Mouse (Mus musculus) right cerebral cortex, adult 2 months (tissue): Measurements from ENCODE around the gene Tbc1d20.
"Not testable (repeated sequence)": the region's sequence is repeated elsewhere in the genome, so short reads cannot be mapped to it uniquely, and the experiment has no call there.

ENCODE experiments used
- DNase-seq, 2 experiments: peaks; one replicate each; pipeline ENCODE4 v3.0.0; 2021 to 2022; ENCODE audit warnings: low spot score in 2 of 2

Tbc1d20 gene

DNA sequence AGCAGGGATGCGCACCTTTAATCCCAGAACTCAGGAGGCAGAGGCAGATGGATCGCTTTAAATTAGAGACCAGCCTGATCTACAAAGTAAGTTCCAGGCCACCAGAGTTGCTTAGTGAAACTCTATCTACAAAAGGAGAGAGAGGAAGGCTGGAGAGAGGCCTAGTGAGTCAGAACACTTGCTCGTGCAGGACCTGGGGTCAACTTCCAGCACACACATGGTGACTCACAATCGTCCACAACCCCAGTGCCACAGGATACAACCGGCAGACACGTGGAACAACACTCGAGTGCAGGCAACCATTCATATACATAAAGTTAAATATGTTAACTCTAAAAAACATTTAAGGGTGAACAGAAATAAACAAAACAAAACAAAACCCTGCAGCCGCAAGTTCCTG is 33.0 kb downstream of the Tbc1d20 start:
- no peak for DNase-seq

DNA sequence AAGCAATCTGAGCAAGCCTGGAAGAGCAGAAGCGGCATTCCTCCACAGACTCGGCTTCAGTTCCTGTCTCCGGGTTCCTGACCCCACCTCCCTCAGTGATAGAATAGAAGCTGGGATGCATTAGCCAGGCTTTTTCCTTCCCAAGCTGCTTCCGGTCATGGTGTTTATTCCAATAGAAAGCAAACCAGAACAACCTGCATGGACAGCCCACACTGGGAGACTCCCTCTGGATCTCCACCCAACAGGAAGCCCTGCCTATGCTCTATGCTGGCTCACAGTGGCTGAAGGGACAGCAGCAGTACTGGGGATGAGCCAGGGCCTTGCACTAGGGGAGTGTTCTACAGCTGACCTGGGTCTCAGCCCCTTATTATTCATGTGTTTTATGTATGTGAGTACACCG is 34.4 kb downstream of the Tbc1d20 start:
- no peak for DNase-seq

- DNase-seq = no peak
Observed at GRCm38 (mm10) chr2:152330858-152331423, 37.3 kb downstream of the Tbc1d20 start.

DNA sequence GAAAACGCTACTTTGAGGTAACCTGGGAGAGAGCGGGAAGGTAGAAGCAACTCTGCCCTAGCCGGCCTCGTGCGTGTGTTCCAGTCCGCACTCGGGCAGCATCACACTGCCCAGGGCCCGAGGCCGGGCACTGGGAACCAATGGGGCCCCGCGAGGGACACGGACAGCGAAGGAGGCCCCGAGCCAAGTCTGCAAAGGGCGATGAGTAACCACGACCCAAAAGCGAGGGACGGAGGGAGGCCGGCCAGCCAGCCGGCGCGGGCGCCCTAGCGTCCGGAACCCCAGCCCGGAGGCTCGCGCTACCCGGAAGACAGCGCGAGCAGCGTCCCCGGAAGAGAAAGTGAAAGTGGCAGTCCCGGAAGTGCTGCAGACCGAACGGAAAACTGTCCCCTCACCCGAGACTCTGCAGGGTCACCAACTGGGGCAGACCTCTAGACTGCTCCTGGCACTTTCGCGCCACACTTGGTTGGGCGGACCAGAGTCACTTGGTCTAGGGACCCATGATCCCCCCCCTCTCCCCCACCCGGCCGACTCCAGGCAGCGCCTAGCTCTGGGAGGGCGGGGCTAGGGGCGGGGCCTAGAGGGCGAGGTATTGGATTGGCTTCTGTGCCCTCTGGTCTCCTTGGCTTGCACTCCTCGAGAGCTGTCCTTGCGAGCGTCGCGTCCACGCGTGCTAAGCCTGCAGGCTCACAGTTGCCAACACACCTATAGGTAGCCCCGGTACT is 38.6 kb downstream of the Tbc1d20 start, which contains the start of gene Rbck1:
Gene Rbck1 (minus strand): TSS at position 553 of the 725 bp plus-strand sequence.
- DNase-seq = peak; percentile 84 to 92

GRCm38 (mm10) chr2:152333345-152334006 is 39.8 kb downstream of the Tbc1d20 start:
- DNase-seq = no peak

GRCm38 (mm10) chr2:152335289-152335820 is 41.7 kb downstream of the Tbc1d20 start:
- no peak for DNase-seq

GRCm38 (mm10) chr2:152336856-152337255 is 43.2 kb downstream of the Tbc1d20 start:
- DNase-seq = no peak

DNA sequence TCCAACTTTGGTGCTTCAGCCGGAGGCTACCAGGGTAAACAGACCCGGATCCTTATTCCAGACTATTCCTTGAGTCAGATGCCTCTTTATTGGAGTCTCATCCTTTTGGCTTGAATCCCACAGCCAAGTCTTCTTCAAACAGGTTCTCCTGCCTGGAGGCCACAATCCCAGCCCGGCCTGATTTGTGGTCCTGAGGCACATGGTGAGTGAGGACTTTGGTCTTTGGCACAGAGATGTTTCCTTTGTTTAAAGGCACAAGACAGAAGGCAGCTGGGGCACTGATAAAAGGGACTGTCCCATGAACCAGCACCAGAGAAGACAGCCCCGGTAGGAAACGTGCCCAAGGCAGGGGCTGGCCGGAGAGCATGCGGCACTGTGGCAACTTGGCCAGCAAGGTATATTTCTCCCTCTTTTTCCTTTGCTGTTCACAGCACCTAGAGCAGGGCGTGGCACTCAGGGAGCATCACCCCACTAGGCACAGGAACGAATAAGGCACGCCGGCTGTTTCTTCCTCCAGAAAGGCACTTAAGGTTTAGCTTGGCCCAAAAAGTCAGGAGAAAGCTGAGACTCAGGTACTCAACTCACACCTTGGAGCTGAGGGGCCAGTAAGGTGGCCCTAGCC is 44.1 kb downstream of the Tbc1d20 start:
- DNase-seq = no peak

- DNase-seq = no peak
Observed at GRCm38 (mm10) chr2:152338319-152338718, 44.7 kb downstream of the Tbc1d20 start.

GRCm38 (mm10) chr2:152339631-152340179 is 46.1 kb downstream of the Tbc1d20 start:
- DNase-seq = no peak

- peak; percentile 64 to 74 for DNase-seq
Observed at GRCm38 (mm10) chr2:152343329-152344213, 49.9 kb downstream of the Tbc1d20 start, which contains the start of gene Trib3. TSS of gene Trib3 (minus strand) at chr2:152344032.

DNA sequence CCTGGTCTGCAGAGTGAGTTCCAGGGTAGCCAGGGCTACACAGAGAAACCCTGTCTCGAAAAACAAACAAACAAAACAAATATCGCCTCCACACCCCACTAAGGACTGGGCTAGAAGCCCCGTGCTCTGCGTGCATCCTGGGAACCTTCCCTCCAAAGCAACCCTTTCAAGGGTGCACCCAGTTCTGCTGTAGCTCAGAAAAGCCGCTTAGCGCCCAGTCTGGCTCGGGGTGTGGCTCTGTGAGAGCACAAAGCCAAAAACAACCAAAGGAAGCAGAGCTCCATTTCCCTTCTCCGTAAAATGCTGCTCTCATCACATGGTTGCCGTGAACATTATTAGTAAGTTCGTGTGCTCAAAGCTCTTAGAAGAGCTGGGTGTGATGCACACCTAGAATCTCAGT is 50.7 kb downstream of the Tbc1d20 start:
- DNase-seq = no peak

DNA sequence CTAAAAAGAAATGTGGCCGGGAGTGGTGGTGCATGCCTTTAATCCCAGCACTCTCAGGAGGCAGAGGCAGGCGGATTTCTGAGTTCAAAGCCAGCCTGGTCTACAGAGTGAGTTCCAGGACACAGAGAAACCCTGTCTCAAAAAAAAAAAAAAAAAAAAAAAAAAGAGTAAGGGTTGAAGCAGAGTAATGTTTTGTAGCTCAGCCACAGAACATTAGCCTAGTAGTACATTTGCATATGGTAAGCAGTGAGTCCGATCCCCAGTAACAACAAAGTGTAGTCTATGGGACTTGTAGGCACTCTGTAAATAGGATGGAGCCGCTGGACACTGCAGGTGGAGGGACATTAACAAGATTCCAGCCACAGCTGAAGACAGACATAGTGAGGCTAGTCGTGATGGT is 51.3 kb downstream of the Tbc1d20 start:
- DNase-seq = no peak

DNA sequence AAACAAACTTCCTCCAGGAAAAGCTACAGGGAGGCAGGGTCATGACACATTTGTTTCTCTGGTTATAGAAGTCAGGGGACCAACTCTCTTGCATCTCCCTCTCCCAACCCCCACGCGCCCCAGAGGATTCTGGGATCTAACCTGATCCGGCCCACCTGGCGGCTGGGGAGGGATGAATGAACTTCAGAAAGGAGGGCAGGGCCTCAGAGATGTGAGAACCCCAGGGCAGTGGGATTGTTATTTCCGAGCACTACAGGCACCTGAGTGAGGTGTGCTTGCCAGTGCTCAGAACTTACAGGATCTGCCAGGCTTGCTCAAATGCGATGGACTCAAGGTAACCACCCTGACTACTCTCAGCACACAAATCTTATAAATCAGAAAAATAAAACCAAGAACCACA is 51.8 kb downstream of the Tbc1d20 start:
- DNase-seq = no peak

DNA sequence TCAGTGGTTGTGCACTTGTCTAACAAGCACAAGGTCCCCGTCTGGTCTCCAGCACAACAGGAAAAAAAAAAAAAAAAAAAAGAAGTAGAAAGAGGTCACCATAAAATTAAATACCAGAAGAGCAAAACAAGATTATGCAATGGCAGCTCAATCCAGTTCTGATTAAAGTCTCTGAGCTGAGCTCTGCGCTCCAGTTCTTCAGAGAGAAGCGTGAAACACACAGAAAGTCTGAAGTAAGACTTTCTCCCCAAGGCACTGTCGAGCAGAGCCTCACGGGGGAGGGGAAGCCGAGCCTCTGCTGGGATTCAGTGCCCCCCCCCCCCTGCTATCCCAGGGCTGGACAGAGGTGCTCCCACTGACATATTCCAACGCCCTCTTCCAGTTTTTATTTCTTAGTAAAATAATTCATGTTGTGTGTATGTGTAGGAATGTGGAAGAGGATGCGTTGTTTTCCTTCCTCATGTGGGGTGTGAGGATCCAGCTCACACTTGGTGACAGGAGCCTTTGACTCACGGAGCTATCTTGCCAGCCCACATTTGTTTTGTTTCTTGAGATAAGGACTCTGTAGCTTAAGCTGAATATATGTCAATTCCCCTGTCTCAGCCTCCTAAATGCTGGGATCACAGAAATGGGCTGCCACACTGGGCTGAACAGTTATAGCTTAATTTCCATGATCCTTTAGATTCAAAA is 53.3 kb downstream of the Tbc1d20 start:
- no peak for DNase-seq

GRCm38 (mm10) chr2:152347722-152348121 is 54.1 kb downstream of the Tbc1d20 start:
- DNase-seq = no peak

- no peak for DNase-seq
Observed at GRCm38 (mm10) chr2:152349205-152349604, 55.6 kb downstream of the Tbc1d20 start.

DNA sequence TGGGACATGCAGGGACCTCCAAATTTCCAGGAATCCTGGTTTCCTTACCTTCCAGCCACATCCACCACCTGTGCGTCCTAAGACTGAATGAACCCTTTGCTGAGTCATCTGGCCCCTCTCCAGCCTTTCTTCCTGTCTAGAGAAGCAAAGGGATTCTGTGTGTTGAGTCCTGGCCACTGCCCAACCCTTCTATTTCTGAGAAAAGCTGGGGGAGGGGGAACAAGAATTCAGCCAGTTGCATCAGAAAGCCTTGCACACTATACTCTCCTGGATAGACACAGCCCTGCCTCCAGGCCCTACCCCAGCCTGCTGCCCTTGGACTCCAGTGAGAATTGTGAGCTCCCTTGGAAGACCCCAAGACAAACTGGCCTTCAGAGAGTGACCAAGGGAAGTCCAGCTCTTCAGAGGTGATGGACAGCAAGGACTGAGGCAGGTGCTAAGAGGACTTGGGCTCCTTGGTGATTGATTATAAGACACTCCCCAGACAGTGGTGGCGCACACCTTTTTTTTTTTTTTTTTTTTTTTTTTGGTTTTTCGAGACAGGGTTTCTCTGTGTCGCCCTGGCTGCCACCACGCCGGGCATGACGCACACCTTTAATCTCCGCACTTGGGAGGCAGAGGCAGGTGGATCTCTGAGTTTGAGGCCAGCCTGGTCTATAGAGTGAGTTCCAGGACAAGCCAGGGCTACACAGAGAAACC is 56.4 kb downstream of the Tbc1d20 start:
- peak; percentile 39 to 56 for DNase-seq

GRCm38 (mm10) chr2:152357254-152357653 is 63.6 kb downstream of the Tbc1d20 start:
- DNase-seq = no peak

DNA sequence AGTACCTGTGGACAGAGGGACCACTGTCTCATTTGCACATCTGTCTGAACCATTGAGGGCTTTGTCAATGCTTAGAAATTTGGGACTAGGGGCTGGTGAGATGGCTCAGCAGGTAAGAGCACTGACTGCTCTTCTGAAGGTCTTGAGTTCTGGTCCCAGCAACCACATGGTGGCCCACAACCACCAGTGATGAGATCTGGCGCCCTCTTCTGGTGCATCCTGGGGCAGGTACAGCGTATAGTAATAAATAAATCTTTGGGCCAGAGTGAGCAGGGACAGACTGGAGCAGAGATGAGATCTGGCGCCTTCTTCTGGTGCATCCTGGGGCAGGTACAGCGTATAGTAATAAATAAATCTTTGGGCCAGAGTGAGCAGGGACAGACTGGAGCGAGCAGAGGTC is 65.3 kb downstream of the Tbc1d20 start:
- DNase-seq = not testable (repeated sequence)
